Mouse (Mus musculus): ENCODE results near the gene Ccdc187. TPM values are rescaled to one million over a fixed set of nuclear protein-coding genes. Genes with fewer than 3 reads are reported as not detected.

Gene Ccdc187
- total and polyA plus RNA-seq, 2 experiments = under 0.01 TPM; not detected in 1

DNA sequence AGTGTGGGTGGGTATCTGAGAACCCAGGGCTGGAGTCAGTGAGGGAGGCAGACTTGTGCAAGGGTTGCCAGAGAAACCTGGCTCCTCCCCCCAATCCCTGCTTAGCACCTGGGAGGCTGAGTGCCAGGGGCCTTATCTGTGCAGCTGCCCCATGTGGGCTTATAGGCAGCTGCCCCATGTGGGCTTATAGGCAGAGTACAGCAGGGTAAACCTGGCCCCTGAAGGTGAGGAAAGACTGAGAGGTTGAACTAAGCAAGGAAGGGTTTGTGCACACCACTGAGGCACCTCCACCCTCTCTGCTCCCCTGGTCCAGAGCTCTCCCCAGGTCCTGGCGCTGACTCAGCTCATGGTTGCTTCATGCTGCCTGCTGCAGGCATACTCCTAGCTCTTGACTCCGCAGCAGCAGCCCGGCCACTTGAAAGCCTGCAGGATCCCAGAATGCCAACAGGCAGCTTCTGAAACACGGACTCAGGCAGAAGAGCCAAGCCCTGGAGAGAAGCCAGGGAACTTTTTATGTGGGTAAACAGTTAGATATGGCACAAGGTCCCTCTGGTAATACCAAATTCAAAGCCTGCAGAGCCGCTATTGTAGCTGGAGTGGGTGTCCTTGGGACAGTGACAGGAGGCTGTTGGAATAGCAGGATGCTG, 5.9 kb upstream of the Ccdc187 start:
- no peak for TF ChIP-seq CTCF (IDR thresholded peaks at IDR 0.05; ENCODE audit: low read depth, low read length)
- TF ChIP-seq POLR2A (IDR thresholded peaks at IDR 0.05; ENCODE audit: extremely low read depth, insufficient read depth, low read length) = no peak
- DNase-seq (ENCODE audit: extremely low read depth, low read depth, low spot score) = no peak
- whole genome bisulfite sequencing = 41% methylated on average over 5 of the region's 5 CpGs

DNA sequence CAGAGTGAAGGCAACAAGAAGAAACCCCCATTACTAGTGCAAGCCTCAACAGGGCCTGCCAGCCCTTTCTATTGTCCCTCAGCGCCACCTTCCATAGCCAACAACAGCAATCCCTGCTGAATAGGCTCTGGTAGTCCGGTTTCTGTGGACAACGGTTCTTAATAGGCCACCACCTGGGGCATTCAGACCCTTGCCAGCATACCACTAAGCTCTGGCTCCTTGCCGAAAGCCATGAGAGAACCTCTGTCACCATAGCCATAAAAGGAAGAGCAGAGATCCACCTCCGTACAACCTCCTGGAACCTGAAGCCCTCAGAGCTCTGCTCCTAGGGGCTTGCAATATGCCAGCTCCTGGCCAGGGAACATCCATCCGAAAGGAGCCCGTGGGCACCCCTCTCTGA, 5.0 kb upstream of the Ccdc187 start:
- TF ChIP-seq POLR2A (IDR thresholded peaks at IDR 0.05; ENCODE audit: extremely low read depth, insufficient read depth, low read length) = no peak
- no peak for TF ChIP-seq CTCF (IDR thresholded peaks at IDR 0.05; ENCODE audit: low read depth, low read length)
- 60% methylated on average over 7 of the region's 7 CpGs for WGBS
- Histone ChIP-seq H3K4me3 (ENCODE audit: insufficient read depth, low read depth, low read length) (no peak overlapping the region), H3K27ac (replicated peaks; ENCODE audit: insufficient read depth, low read depth, low read length) (no peak overlapping the region), H3K79me2 (ENCODE audit: control insufficient read depth, insufficient read depth, low read length) (no peaks in the 10 kb centered on the region), H3K9ac (ENCODE audit: low read depth, low read length) (no peak overlapping the region), H3K36me3 (ENCODE audit: control insufficient read depth, insufficient read depth, low read length) (no peaks in the 10 kb centered on the region), H3K4me1 (ENCODE audit: control insufficient read depth, insufficient read depth, low read length) (no peaks in the 10 kb centered on the region), H3K27me3 (ENCODE audit: control insufficient read depth, insufficient read depth, low read length) (no peaks in the 10 kb centered on the region)
- DNase-seq (ENCODE audit: extremely low read depth, low read depth, low spot score) = no peak

More for the DNA sequence above, 5.9 kb upstream of the Ccdc187 start:
- Histone ChIP-seq H3K9ac (ENCODE audit: low read depth, low read length) (no peak overlapping the region), H3K4me3 (ENCODE audit: insufficient read depth, low read depth, low read length) (no peak overlapping the region), H3K79me2 (ENCODE audit: control insufficient read depth, insufficient read depth, low read length) (no peaks in the 10 kb centered on the region), H3K27me3 (ENCODE audit: control insufficient read depth, insufficient read depth, low read length) (no peaks in the 10 kb centered on the region), H3K36me3 (ENCODE audit: control insufficient read depth, insufficient read depth, low read length) (no peaks in the 10 kb centered on the region), H3K27ac (replicated peaks; ENCODE audit: insufficient read depth, low read depth, low read length) (no peak overlapping the region), H3K4me1 (ENCODE audit: control insufficient read depth, insufficient read depth, low read length) (no peaks in the 10 kb centered on the region)

GRCm38 (mm10) chr2:26298856-26299230, 4.5 kb upstream of the Ccdc187 start:
- Histone ChIP-seq H3K36me3 (ENCODE audit: control insufficient read depth, insufficient read depth, low read length) (no peaks in the 10 kb centered on the region), H3K4me3 (ENCODE audit: insufficient read depth, low read depth, low read length) (no peak overlapping the region), H3K27ac (replicated peaks; ENCODE audit: insufficient read depth, low read depth, low read length) (no peak overlapping the region), H3K4me1 (ENCODE audit: control insufficient read depth, insufficient read depth, low read length) (no peaks in the 10 kb centered on the region), H3K27me3 (ENCODE audit: control insufficient read depth, insufficient read depth, low read length) (no peaks in the 10 kb centered on the region), H3K9ac (ENCODE audit: low read depth, low read length) (no peak overlapping the region), H3K79me2 (ENCODE audit: control insufficient read depth, insufficient read depth, low read length) (no peaks in the 10 kb centered on the region)
- no peak for DNase-seq (ENCODE audit: extremely low read depth, low read depth, low spot score)
- WGBS = 40% methylated on average over 4 of the region's 4 CpGs
- TF ChIP-seq CTCF (IDR thresholded peaks at IDR 0.05; ENCODE audit: low read depth, low read length) (no peak), POLR2A (IDR thresholded peaks at IDR 0.05; ENCODE audit: extremely low read depth, insufficient read depth, low read length) (no peak)

GRCm38 (mm10) chr2:26298208-26298855, 4.0 kb upstream of the Ccdc187 start:
- H3K79me2 ChIP-seq (ENCODE audit: control insufficient read depth, insufficient read depth, low read length) = no peaks in the 10 kb centered on the region
- no peak for TF ChIP-seq CTCF (IDR thresholded peaks at IDR 0.05; ENCODE audit: low read depth, low read length)
- no peak for TF ChIP-seq POLR2A (IDR thresholded peaks at IDR 0.05; ENCODE audit: extremely low read depth, insufficient read depth, low read length)
- no peak overlapping the region for H3K9ac ChIP-seq (ENCODE audit: low read depth, low read length)
- no peaks in the 10 kb centered on the region for H3K4me1 ChIP-seq (ENCODE audit: control insufficient read depth, insufficient read depth, low read length)
- H3K4me3 ChIP-seq (ENCODE audit: insufficient read depth, low read depth, low read length) = no peak overlapping the region
- 19% methylated on average over 10 of the region's 10 CpGs for WGBS
- no peak overlapping the region for H3K27ac ChIP-seq (replicated peaks; ENCODE audit: insufficient read depth, low read depth, low read length)
- no peaks in the 10 kb centered on the region for H3K36me3 ChIP-seq (ENCODE audit: control insufficient read depth, insufficient read depth, low read length)
- no peaks in the 10 kb centered on the region for H3K27me3 ChIP-seq (ENCODE audit: control insufficient read depth, insufficient read depth, low read length)
- DNase-seq (ENCODE audit: extremely low read depth, low read depth, low spot score) = no peak

DNA sequence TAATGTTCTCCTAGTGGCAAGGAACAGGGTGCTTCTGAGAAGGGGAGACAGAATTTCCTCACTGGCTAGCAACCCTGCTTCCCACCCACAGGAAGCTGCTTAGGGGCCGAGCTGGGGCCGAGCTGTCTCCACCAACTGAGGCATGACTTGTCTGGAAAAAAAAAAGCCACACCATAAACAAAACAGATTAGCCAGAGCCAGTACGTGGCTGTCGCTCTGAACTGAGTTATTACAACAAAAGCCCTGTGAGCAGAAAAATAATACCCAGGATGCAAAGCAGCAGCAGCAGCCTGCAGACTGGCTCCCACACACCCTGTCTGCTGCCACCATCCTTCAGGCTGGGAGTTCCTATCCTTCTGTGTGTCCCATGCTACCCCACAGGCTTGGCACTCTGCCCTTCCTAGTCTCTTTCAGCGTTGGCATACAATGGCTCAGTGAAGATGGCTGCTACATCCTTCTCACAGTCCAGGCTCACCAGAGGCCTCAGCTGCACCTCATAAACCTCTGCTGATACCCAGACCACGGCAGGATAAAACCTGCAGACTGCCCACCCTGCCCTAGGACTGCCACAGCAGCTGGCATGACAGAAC, 2.3 kb upstream of the Ccdc187 start:
- H3K79me2 ChIP-seq (ENCODE audit: control insufficient read depth, insufficient read depth, low read length) = no peaks in the 10 kb centered on the region
- no peaks in the 10 kb centered on the region for H3K4me1 ChIP-seq (ENCODE audit: control insufficient read depth, insufficient read depth, low read length)
- TF ChIP-seq CTCF (IDR thresholded peaks at IDR 0.05; ENCODE audit: low read depth, low read length) (no peak), POLR2A (IDR thresholded peaks at IDR 0.05; ENCODE audit: extremely low read depth, insufficient read depth, low read length) (no peak)
- no peak overlapping the region for H3K27ac ChIP-seq (replicated peaks; ENCODE audit: insufficient read depth, low read depth, low read length)
- 52% methylated on average over 6 of the region's 6 CpGs for WGBS
- no peaks in the 10 kb centered on the region for H3K27me3 ChIP-seq (ENCODE audit: control insufficient read depth, insufficient read depth, low read length)
- no peak overlapping the region for H3K9ac ChIP-seq (ENCODE audit: low read depth, low read length)
- no peak for DNase-seq (ENCODE audit: extremely low read depth, low read depth, low spot score)
- no peak overlapping the region for H3K4me3 ChIP-seq (ENCODE audit: insufficient read depth, low read depth, low read length)
- no peaks in the 10 kb centered on the region for H3K36me3 ChIP-seq (ENCODE audit: control insufficient read depth, insufficient read depth, low read length)

GRCm38 (mm10) chr2:26290133-26290532, 4.2 kb downstream of the Ccdc187 start:
- H3K9ac ChIP-seq (ENCODE audit: low read depth, low read length) = no peak overlapping the region
- 92% methylated on average over 5 of the region's 5 CpGs for WGBS
- no peak overlapping the region for H3K27ac ChIP-seq (replicated peaks; ENCODE audit: insufficient read depth, low read depth, low read length)
- no peaks in the 10 kb centered on the region for H3K4me1 ChIP-seq (ENCODE audit: control insufficient read depth, insufficient read depth, low read length)
- no peaks in the 10 kb centered on the region for H3K36me3 ChIP-seq (ENCODE audit: control insufficient read depth, insufficient read depth, low read length)
- no peak overlapping the region for H3K4me3 ChIP-seq (ENCODE audit: insufficient read depth, low read depth, low read length)
- H3K79me2 ChIP-seq (ENCODE audit: control insufficient read depth, insufficient read depth, low read length) = no peaks in the 10 kb centered on the region
- DNase-seq (ENCODE audit: extremely low read depth, low read depth, low spot score) = no peak
- no peaks in the 10 kb centered on the region for H3K27me3 ChIP-seq (ENCODE audit: control insufficient read depth, insufficient read depth, low read length)
- no peak for TF ChIP-seq POLR2A (IDR thresholded peaks at IDR 0.05; ENCODE audit: extremely low read depth, insufficient read depth, low read length)
- no peak for TF ChIP-seq CTCF (IDR thresholded peaks at IDR 0.05; ENCODE audit: low read depth, low read length)
